Mouse (Mus musculus) brain, embryonic 14.5 days (tissue): ENCODE measurements around the gene Zbtb25.

Experiments used
- CTCF ChIP-seq: fragments of 200-500 bp; IDR thresholded peaks from 2 replicates; pipeline ENCODE4 v1.5.1; 2012; ENCODE audit warnings: inconsistent platforms, mild to moderate bottlenecking, moderate library complexity, borderline replicate concordance; ENCODE audit not compliant: insufficient read depth, insufficient read length; ENCODE audit errors: extremely low read depth
- POLR2A ChIP-seq: fragments of 200-500 bp; IDR thresholded peaks from 2 replicates; pipeline ENCODE4 v1.6.1; 2012; ENCODE audit warnings: mild to moderate bottlenecking, inconsistent platforms, borderline replicate concordance; ENCODE audit not compliant: poor library complexity, insufficient read depth, insufficient read length, severe bottlenecking; ENCODE audit errors: extremely low read depth

DNA sequence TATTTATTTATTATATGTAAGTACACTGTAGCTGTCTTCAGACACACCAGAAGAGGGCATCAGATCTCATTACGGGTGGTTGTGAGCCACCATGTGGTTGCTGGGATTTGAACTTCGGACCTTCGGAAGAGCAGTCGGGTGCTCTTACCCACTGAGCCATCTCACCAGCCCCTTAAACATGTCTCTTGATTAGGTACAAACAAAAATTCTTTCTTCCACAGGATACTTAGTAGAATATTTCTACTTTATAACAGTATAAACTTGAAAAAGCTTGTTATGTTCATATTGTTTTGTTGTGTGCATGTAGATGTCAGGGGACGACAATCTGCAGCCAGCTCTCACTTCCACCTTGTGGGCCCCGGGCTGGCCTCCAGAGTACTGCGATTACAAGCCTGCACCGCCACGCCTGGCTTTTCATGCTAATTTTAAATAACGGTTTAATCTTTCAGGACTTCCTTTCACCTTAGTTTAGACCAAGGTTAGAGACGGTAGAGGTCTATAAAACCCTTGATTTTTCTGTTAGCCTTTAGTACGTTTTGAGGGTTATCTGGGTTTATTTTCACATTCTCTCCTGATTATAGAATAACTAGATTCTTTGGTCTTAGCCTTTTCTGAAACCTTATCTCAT lies 46.1 kb upstream of the Zbtb25 start:
- TF ChIP-seq CTCF (no peak), POLR2A (no peak)
